Mouse (Mus musculus): ENCODE data around the gene Gm26741.

Gene Gm26741

GRCm38 (mm10) chr10:52387192-52387591, 28.6 kb downstream of the Gm26741 start:
- in situ Hi-C loops (cut with MboI; ENCODE audit: unreplicated experiment in 2 of 2) = loop anchor here (5.0 to 25.0 kb wide), 7 partner anchors 52 to 1700 kb away; partner anchors contain the start of gene Dcbld1 (in 2 of the 2)

- in situ Hi-C loops (cut with MboI; ENCODE audit: unreplicated experiment in 2 of 2) = loop anchor here (5.0 to 25.0 kb wide), 7 partner anchors 54 to 1702 kb away; partner anchors contain the start of gene Dcbld1 (in 2 of the 2)
These were observed 30.4 kb downstream of the Gm26741 start, which contains the start of gene Nepn for GRCm38 (mm10) chr10:52388922-52389430. TSS of gene Nepn (plus strand) at chr10:52388972.

DNA sequence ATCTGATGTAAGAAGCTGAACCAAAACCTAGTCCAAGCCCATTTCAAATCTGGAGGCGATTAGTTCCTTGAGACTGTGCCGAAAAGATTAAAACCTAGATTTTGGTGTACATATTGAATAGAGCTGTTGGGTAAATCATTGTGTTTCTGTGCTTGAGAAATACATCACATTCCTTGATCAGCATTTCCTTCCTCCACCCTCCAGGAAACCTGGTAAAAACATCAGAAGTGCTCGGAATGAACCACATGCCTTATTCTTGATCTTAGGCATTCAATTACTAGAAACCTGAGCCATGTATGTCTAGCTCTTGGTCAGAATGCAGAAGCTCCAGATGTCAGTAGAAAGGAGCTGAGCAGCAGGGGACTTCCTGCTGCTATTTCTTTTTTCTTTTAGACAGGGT, 30.9 kb downstream of the Gm26741 start:
- in situ Hi-C loops (cut with MboI; ENCODE audit: unreplicated experiment in 2 of 2) = loop anchor here (5.0 to 25.0 kb wide), 7 partner anchors 55 to 1702 kb away; partner anchors contain the start of gene Dcbld1 (in 2 of the 2)

GRCm38 (mm10) chr10:52391208-52391607, 32.6 kb downstream of the Gm26741 start:
- in situ Hi-C loops (cut with MboI; ENCODE audit: unreplicated experiment in 2 of 2) = loop anchor here (25.0 kb wide), 3 partner anchors 979 to 1704 kb away; no protein-coding TSS in a partner anchor

DNA sequence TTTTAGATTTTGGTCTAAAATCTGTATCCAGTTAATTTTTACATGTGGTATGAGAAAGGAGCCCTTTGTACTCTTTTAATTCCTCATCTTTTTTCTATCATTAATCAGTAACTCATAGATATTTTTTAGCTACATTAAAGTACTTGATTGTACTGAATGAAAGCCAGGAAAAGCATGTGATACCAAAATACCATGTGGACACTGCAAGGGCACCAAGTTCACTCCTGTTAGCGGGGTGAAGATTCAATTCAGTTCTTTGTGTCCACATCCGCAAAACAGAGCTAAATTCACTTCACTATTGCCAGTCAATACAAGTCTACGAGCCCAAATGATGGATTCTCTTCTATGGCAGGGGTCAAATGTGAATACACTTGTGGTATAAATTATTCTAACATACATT, 38.1 kb downstream of the Gm26741 start:
- in situ Hi-C loops (cut with MboI; ENCODE audit: unreplicated experiment in 2 of 2) = loop anchor here (25.0 kb wide), 3 partner anchors 984 to 1709 kb away; no protein-coding TSS in a partner anchor

GRCm38 (mm10) chr10:52398715-52399114, 40.1 kb downstream of the Gm26741 start:
- in situ Hi-C loops (cut with MboI; ENCODE audit: unreplicated experiment in 2 of 2) = loop anchor here (25.0 kb wide), 3 partner anchors 986 to 1711 kb away; no protein-coding TSS in a partner anchor

DNA sequence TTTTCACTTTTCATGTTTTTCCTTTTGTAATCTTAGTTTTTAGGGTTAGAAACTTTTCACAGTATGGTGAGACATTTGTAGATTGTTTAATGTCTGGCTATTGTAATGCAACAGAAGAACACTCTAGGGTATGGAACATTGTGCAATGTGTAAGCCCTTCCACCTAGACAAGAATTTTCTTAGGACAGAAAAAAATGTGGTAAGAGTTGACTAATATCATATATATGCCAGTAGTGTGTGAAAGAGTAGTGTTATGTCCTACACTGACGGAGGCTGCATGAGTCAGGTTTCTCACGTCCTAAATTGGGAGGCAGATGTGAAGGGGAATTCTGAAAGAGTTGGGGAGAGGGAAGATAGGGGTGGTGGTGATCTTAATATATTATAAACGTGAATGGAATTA, 41.2 kb downstream of the Gm26741 start:
- in situ Hi-C loops (cut with MboI; ENCODE audit: unreplicated experiment in 2 of 2) = loop anchor here (25.0 kb wide), 5 partner anchors 938 to 1712 kb away; partner anchors contain the start of gene Pln (in 1 of the 2)

- in situ Hi-C loops (cut with MboI; ENCODE audit: unreplicated experiment in 2 of 2) = loop anchor here (25.0 kb wide), 2 partner anchors 932 to 1207 kb away; partner anchors contain the start of gene Pln (in 1 of the 2)
These were observed 46.6 kb downstream of the Gm26741 start for GRCm38 (mm10) chr10:52405160-52405559.

GRCm38 (mm10) chr10:52407526-52407925, 49.0 kb downstream of the Gm26741 start:
- in situ Hi-C loops (cut with MboI; ENCODE audit: unreplicated experiment in 2 of 2) = loop anchor here (25.0 kb wide), 2 partner anchors 930 to 1205 kb away; partner anchors contain the start of gene Pln (in 1 of the 2)
